Mouse (Mus musculus) myocyte (in vitro differentiated cells): Measurements from ENCODE around the gene Zic5. TPM values are rescaled to one million over a fixed set of nuclear protein-coding genes. Genes with fewer than 3 reads are reported as not detected.

Experiments
- H3K27me3 ChIP-seq: one replicate; pipeline ENCODE4 v1.6.1; 2011; ENCODE audit not compliant: control insufficient read depth, insufficient read depth, insufficient read length
- H3K36me3 ChIP-seq: one replicate; pipeline ENCODE4 v1.6.1; 2011; ENCODE audit not compliant: control insufficient read depth, insufficient read depth
- H3K4me2 ChIP-seq: one replicate; pipeline ENCODE4 v1.6.1; 2011; ENCODE audit warnings: low read depth, control low read depth
- H3K4me3 ChIP-seq: one replicate; pipeline ENCODE4 v1.5.1; 2011; ENCODE audit warnings: mild to moderate bottlenecking, control low read depth, moderate library complexity
- H3K79me2 ChIP-seq: one replicate; pipeline ENCODE4 v1.6.1; 2011; ENCODE audit not compliant: control insufficient read depth, insufficient read depth
- H3ac ChIP-seq: one replicate; pipeline ENCODE4 v1.6.1; 2011; ENCODE audit not compliant: control insufficient read depth, insufficient read length
- CEBPB ChIP-seq: IDR thresholded peaks from 2 replicates; pipeline ENCODE4 v1.6.1; 2011; ENCODE audit warnings: mild to moderate bottlenecking, moderate library complexity; ENCODE audit not compliant: poor library complexity, insufficient read depth, severe bottlenecking
- E2F4 ChIP-seq: IDR thresholded peaks from one replicate; pipeline ENCODE4 v1.6.1; 2011; ENCODE audit warnings: mild to moderate bottlenecking, control low read depth, moderate library complexity; ENCODE audit not compliant: insufficient read depth
- MAX ChIP-seq: IDR thresholded peaks from one replicate; pipeline ENCODE4 v1.6.1; 2011; ENCODE audit warnings: low read depth, mild to moderate bottlenecking, control low read depth
- MYOD1 ChIP-seq, 3 experiments: IDR thresholded peaks; one replicate each; pipeline ENCODE4 v1.6.1; 2011; ENCODE audit warnings: control low read depth in 2 of 3, low read depth in 2 of 3, mild to moderate bottlenecking in 2 of 3, moderate library complexity in 1 of 3; ENCODE audit not compliant: insufficient read length in 2 of 3, control insufficient read depth in 1 of 3
- MYOG ChIP-seq, 3 experiments: IDR thresholded peaks; one replicate each; pipeline ENCODE4 v1.6.1; 2011; ENCODE audit warnings: control low read depth in 2 of 3, low read depth in 2 of 3, mild to moderate bottlenecking in 2 of 3; ENCODE audit not compliant: insufficient read length in 2 of 3, control insufficient read depth in 1 of 3, insufficient read depth in 1 of 3
- POLR2A ChIP-seq: IDR thresholded peaks from one replicate; pipeline ENCODE4 v1.6.1; 2011; ENCODE audit warnings: low read depth, mild to moderate bottlenecking, control low read depth, moderate library complexity; ENCODE audit not compliant: insufficient read length
- POLR2AphosphoS2 ChIP-seq: IDR thresholded peaks from one replicate; pipeline ENCODE4 v1.6.1; 2011; ENCODE audit warnings: low read depth, control low read depth; ENCODE audit not compliant: insufficient read length
- REST ChIP-seq: IDR thresholded peaks from one replicate; pipeline ENCODE4 v1.6.1; 2011; ENCODE audit warnings: mild to moderate bottlenecking, control low read depth, moderate library complexity; ENCODE audit not compliant: insufficient read depth, insufficient read length
- SRF ChIP-seq: IDR thresholded peaks from one replicate; pipeline ENCODE4 v1.6.1; 2011; ENCODE audit warnings: low read depth; ENCODE audit not compliant: control insufficient read depth, insufficient read length
- TCF12 ChIP-seq: IDR thresholded peaks from one replicate; pipeline ENCODE4 v1.6.1; 2011; ENCODE audit warnings: mild to moderate bottlenecking, control low read depth; ENCODE audit not compliant: poor library complexity, insufficient read depth, severe bottlenecking
- TCF3 ChIP-seq: IDR thresholded peaks from one replicate; pipeline ENCODE4 v1.6.1; 2011; ENCODE audit warnings: low read depth, control low read depth; ENCODE audit not compliant: insufficient read length
- USF1 ChIP-seq: IDR thresholded peaks from one replicate; pipeline ENCODE4 v1.6.1; 2011; ENCODE audit warnings: low read depth, mild to moderate bottlenecking, control low read depth, moderate library complexity
- polyA plus RNA-seq: library from polyadenylated mRNA; unstranded; fragments of >200 nt; fragmentation: generic; extraction: Trizol; gene quantifications from one replicate; pipeline ENCODE4 v1.2.1, GENCODE M21; 2012; ENCODE audit warnings: missing spikeins

Gene Zic5
- polyA plus RNA-seq, result 0.42 TPM

DNA sequence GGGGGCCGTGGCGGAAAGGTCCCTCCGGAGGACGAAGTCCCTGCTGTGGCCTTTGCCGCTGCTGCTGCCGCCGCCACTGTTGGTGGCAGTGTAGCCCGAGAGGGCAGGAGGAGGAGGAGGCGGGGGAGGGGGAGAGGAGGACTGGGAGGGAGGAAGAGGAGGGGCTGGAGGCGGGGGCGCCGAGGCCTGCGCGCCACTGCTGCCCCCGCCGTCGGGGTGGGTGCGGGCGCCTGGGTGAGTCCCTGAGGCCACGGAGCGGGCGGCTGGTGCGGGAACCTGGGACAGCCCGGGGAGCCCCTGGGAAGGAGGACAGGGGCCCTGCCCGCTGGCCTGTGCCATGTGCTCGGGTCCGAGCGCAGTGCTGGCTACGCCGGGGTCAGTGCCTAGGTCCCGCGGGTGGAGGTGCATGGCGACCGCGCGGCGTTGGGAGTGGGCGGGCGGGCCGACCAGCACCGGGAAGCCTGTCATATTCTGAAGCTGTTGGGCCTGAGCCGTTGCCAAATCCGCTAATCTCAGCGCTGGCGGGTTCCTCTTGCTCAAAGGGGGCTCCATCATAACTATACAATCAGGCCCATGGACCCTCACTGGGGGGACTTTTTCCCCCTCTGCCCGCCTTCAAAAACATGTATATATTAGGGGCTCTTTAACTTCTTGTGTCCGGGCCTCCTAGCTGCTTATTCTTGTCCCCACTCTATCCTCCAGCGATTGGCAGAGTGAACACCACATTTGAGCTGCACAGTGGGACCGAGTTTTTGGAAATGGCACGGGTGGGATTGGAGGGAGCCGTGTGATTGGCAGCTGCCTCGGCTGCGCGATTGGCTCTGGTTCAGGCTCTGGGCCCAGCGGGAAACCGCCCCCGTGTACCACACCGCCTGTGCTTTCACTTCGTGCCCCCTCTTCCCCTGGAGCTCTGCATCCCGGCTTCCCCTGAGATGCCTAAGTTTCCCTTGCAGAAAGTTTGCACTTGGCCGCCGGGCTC is at the start of gene Zic5:
Zic5 (minus strand) TSS at position 915 of the 979 bp plus-strand sequence.
- Histone ChIP-seq H3K79me2 (no peaks in the 10 kb centered on the region), H3K4me3 (peak within 1 kb of the TSS; percentile 24), H3K27me3 (peaks cover 19% of the 10 kb centered on the region), H3K36me3 (no peaks in the 10 kb centered on the region), H3ac (peak within 1 kb of the TSS; percentile 58), H3K4me2 (peak within 1 kb of the TSS; percentile 64)
- peak; percentile 53 for TF ChIP-seq E2F4
- no peak for TF ChIP-seq USF1
- TF ChIP-seq POLR2A, result peak; percentile 22

DNA sequence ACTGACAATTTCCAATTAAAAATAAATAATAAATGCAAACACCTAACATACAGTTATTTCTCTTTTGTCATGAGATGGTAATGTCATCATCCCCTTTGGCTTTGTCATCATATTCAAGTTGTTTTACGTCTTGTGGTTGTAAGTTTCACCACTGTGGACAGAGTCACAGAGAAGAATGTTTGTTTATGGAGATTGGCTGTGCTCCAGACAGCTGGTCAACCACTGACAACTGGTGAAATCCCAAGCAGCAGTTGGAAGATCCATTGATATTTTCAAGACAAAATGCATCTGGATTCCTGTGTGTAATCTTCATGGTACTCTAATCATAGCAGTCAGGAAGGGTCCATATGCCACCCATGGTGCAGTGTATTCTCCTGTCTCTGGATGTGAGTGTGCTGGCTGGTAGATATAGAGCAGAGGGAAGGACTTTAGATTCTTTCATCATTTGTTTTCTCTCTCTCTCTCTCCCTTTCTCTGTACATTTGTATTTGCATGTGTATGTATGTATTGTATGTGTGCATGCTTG is 48.1 kb upstream of the Zic5 start:
- Histone ChIP-seq H3K4me3 (no peak overlapping the region), H3K27me3 (peaks cover 19% of the 10 kb centered on the region), H3K79me2 (no peaks in the 10 kb centered on the region), H3K36me3 (no peaks in the 10 kb centered on the region), H3ac (no peak overlapping the region), H3K4me2 (no peak overlapping the region)
- TF ChIP-seq CEBPB (peak; percentile 68; the same call in 1 of the 2 replicates), MAX (no peak), E2F4 (no peak), POLR2AphosphoS2 (no peak), TCF3 (peak; percentile 75), POLR2A (no peak), SRF (no peak), MYOD1 (IDR thresholded peaks at IDR 0.05; ENCODE audit: control insufficient read depth in 1 of 3, insufficient read length in 2 of 3, low read depth in 2 of 3) (peak in 2 of 3 experiments; percentile 61 to 82), TCF12 (peak; percentile 90), MYOG (IDR thresholded peaks at IDR 0.05; ENCODE audit: control insufficient read depth in 1 of 3, insufficient read depth in 1 of 3, insufficient read length in 2 of 3, low read depth in 2 of 3) (peak in 1 of 3 experiments; percentile 82)

DNA sequence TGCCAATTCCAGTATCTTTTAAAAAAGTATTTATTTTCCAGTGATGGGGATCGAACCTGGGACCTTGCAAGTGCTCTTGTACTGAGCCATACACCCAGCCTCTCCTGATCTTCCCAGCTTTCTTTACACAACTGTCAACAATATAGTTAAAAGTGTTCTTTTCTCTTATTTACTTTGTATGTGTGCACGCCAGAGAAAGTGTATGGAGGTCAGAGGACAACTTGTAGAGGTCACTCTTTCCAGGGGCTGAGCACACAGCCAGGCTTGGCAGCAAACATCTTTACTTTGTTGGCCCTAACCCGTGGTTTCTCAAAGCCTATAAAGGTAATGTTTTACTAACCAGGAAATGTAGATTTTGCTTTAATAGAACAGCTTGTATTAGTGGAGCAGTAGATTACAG is 46.0 kb upstream of the Zic5 start:
- TF ChIP-seq E2F4 (no peak), CEBPB (no peak), TCF3 (no peak), POLR2A (no peak), MYOD1 (IDR thresholded peaks at IDR 0.05; ENCODE audit: control insufficient read depth in 1 of 3, insufficient read length in 2 of 3, low read depth in 2 of 3) (no peak), POLR2AphosphoS2 (no peak), REST (no peak), MAX (no peak), TCF12 (no peak), USF1 (no peak), MYOG (IDR thresholded peaks at IDR 0.05; ENCODE audit: control insufficient read depth in 1 of 3, insufficient read depth in 1 of 3, insufficient read length in 2 of 3, low read depth in 2 of 3) (no peak), SRF (no peak)
- H3K4me2 ChIP-seq, result no peak overlapping the region
- no peak overlapping the region for H3ac ChIP-seq
- no peak overlapping the region for H3K4me3 ChIP-seq
- no peaks in the 10 kb centered on the region for H3K36me3 ChIP-seq
- peaks cover 19% of the 10 kb centered on the region for H3K27me3 ChIP-seq
- H3K79me2 ChIP-seq, result no peaks in the 10 kb centered on the region

DNA sequence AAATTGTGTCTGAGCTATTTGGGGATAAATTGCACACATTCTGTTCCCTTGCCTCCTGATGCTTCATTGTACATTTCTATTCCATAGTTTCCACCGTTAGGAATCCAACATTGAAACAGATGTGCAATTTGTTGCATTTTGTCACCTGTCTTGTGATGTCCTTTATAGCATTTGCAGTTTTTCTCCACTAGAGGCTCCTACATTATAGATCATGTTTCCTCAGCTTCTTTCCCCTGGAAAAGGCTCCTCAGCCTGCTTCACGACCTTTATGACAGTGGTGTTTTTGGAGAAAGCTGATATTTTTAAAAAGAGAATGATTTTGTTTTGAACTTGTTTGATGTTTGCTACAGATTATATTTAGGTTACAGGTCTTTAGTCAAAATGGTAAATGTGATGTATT is 43.6 kb upstream of the Zic5 start:
- no peak overlapping the region for H3ac ChIP-seq
- peaks cover 13% of the 10 kb centered on the region for H3K27me3 ChIP-seq
- H3K79me2 ChIP-seq, result no peaks in the 10 kb centered on the region
- no peak overlapping the region for H3K4me3 ChIP-seq
- H3K36me3 ChIP-seq, result no peaks in the 10 kb centered on the region
- TF ChIP-seq CEBPB, result no peak
- TF ChIP-seq SRF, result no peak
- TF ChIP-seq MYOG (IDR thresholded peaks at IDR 0.05; ENCODE audit: control insufficient read depth in 1 of 3, insufficient read depth in 1 of 3, insufficient read length in 2 of 3, low read depth in 2 of 3), result no peak
- TF ChIP-seq E2F4, result no peak
- no peak for TF ChIP-seq REST
- no peak for TF ChIP-seq TCF12
- no peak for TF ChIP-seq POLR2A
- no peak for TF ChIP-seq MYOD1 (IDR thresholded peaks at IDR 0.05; ENCODE audit: control insufficient read depth in 1 of 3, insufficient read length in 2 of 3, low read depth in 2 of 3)
- no peak for TF ChIP-seq USF1
- no peak for TF ChIP-seq MAX
- TF ChIP-seq POLR2AphosphoS2, result no peak
- no peak for TF ChIP-seq TCF3
- H3K4me2 ChIP-seq, result no peak overlapping the region
